Mouse (Mus musculus) forebrain, embryonic 10.5 days (tissue): ENCODE results near the gene Sipa1l3. TPM values are rescaled to one million over a fixed set of nuclear protein-coding genes. Genes with fewer than 3 reads are reported as not detected.

Source experiments
- DNase-seq: peaks from one replicate; pipeline ENCODE4 v3.0.0-alpha.2; 2017; ENCODE audit warnings: low spot score; ENCODE audit errors: extremely low spot score
- H3K27ac ChIP-seq: fragments of 300-500 bp; sonication (generic); 2 replicates; pipeline ENCODE4 v1.5.1; 2016; ENCODE audit warnings: mild to moderate bottlenecking
- H3K27me3 ChIP-seq: fragments of 300-500 bp; sonication (generic); 2 replicates; pipeline ENCODE4 v1.6.1; 2016; ENCODE audit warnings: mild to moderate bottlenecking; ENCODE audit not compliant: poor library complexity, severe bottlenecking
- H3K36me3 ChIP-seq: fragments of 300-500 bp; sonication (generic); replicated peaks from 2 replicates; pipeline ENCODE4 v1.6.1; 2016; ENCODE audit warnings: mild to moderate bottlenecking, moderate library complexity
- H3K4me1 ChIP-seq: fragments of 300-500 bp; sonication (generic); 2 replicates; pipeline ENCODE4 v1.6.1; 2016
- H3K4me3 ChIP-seq: fragments of 300-500 bp; sonication (generic); 2 replicates; pipeline ENCODE4 v1.5.1; 2016; ENCODE audit warnings: mild to moderate bottlenecking, moderate library complexity
- H3K9me3 ChIP-seq: fragments of 300-500 bp; sonication (generic); 2 replicates; pipeline ENCODE4 v1.6.1; 2016; ENCODE audit warnings: mild to moderate bottlenecking, moderate library complexity
- WGBS: fragments of 180-500 bp; shearing (Covaris S2); methylation state at CpG from one replicate; pipeline ENCODE4 v1.1.7; 2016; 5-methylcytosine and 5-hydroxymethylcytosine counted together
- polyA plus RNA-seq: library from polyadenylated mRNA; unstranded; fragments of >200 nt; fragmentation: Nextera tagmentation; extraction: Ambion mirVana; gene quantifications from 2 replicates; pipeline ENCODE4 v1.2.1, GENCODE M21; 2016

Sipa1l3 gene
- polyA plus RNA-seq, 1 experiment from 2014 or later = 12.4 TPM

DNA sequence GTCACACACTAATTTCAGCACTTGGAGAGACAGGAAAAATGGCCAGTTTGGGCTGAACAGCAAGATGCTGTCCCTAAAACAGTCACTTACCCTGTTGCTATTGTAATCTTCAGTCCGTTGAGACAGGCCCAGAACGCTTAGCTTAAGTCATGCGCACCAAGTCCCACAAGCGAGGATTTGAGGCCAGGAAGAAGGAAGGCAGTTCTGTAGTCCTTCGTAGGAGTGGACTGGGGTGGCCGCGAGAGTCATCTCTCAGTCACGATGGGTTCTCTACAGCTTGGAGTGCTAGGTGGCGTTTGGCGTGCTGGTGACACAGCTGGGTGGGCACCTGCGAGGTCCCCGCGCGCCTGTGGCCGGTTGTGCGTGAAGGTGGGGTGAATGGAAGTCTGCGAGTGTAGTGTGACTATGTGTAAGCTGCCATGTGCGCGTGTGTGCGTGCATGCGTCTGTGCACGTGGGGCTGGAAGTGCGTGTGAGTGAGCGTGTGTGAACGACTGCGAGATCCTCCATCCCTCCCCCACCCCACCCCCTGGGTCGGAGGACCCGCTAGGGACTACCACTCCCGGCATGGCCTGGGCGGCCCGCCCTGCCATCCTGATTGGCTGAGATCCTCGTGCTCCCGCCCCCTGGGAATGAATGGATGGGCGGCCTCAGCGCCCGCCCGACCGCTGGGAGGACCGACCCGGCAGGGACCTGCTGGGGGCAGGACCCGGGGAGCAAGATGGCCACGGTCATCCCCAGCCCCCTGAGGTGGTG lies 210.9 kb downstream of the Sipa1l3 start:
- Histone ChIP-seq H3K4me1 (peaks cover 78% of the 10 kb centered on the region), H3K27ac (peak overlapping the region; percentile 87), H3K36me3 (peaks cover 23% of the 10 kb centered on the region), H3K9me3 (no peaks in the 10 kb centered on the region), H3K27me3 (peaks cover 73% of the 10 kb centered on the region), H3K4me3 (peak overlapping the region; percentile 77)
- peak; percentile 90 for DNase-seq
- WGBS = 2% methylated on average over 42 of the region's 42 CpGs

DNA sequence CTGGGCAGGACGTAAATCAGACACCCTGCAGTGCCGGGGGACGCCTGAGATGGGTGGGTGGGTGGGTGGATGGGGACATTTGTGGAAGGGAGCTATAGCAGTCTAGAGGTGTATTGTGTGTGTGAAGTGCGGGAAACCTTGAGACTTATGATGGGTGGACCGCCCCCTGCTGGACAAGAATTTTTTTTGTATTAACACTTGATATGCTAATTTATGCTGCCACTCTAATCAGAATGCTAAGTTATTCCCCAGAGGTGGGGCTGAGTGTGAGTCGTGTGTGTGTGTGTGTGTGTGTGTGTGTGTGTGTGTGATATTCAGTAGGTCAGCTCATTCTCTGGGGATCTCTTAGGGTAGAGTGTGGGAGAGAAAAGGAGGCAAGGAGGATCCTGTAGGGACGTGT lies 211.8 kb downstream of the Sipa1l3 start:
- DNase-seq = peak; percentile 56
- H3K4me3 ChIP-seq = peak overlapping the region; percentile 77
- H3K27ac ChIP-seq = peak overlapping the region; percentile 89
- H3K9me3 ChIP-seq = no peaks in the 10 kb centered on the region
- 19% methylated on average over 7 of the region's 7 CpGs for WGBS
- peaks cover 14% of the 10 kb centered on the region for H3K36me3 ChIP-seq
- peaks cover 75% of the 10 kb centered on the region for H3K27me3 ChIP-seq
- H3K4me1 ChIP-seq = peaks cover 75% of the 10 kb centered on the region

DNA sequence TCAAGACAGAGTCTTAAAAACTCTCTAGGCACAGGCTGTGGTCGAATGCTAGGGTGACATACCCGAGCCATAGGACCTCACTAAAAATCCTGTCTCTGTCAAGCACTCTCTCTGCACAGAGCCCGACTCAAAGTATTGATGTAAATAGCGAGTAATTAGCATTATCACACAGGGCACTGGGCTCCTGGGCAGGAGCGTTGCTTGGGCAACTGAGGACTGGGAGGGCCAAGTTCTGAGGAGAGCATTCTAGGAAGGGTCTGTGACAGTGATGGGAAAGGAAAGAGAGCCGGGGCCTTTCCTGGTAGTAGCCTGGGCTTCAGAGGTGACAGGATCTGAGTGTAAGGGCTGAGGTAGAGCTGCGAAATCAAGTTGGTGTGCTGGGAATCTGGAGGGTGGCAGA lies 212.3 kb downstream of the Sipa1l3 start:
- Histone ChIP-seq H3K9me3 (no peaks in the 10 kb centered on the region), H3K4me1 (peaks cover 77% of the 10 kb centered on the region), H3K27ac (peak overlapping the region; percentile 89), H3K4me3 (peak overlapping the region; percentile 77), H3K36me3 (peaks cover 9% of the 10 kb centered on the region), H3K27me3 (peaks cover 70% of the 10 kb centered on the region)
- 31% methylated on average over 7 of the region's 7 CpGs for WGBS
- no peak for DNase-seq

DNA sequence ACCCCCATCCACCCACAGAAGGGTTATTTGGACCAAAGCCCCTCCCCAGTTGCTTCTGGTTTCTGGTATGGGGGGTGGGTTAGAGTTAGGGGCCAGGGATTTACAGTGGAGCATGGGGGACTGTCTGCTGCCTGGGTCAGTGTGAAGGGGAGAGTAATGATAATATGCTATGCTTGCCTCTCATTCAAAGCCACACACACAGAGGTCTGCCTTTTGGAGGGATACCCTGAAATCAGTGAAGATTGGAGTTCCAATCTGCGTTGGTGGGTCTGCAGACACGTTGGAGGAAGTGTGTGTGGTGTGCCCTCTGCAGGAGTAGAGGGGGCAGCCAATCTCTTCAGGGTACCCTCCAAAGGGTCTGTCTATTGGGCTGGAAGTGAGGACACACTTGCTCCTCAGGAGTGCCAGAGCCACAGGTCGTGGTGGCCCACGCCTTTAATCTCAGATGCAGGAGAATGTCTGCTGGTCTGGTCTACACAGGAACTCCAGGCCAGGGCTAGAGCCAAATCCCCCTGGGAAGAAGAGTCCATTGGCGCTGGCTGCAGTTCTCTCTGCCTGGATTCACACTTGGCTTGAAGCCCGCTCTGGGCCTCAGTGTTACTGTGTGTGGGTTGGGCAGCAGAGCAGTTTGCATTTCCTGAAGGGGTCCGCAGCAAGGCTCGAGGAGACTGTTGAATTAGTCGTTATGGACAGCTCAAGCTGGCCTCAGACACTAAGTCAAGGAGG lies 213.0 kb downstream of the Sipa1l3 start:
- Histone ChIP-seq H3K4me1 (peaks cover 76% of the 10 kb centered on the region), H3K27ac (peak overlapping the region; percentile 89), H3K27me3 (peaks cover 63% of the 10 kb centered on the region), H3K9me3 (no peaks in the 10 kb centered on the region), H3K4me3 (peak overlapping the region; percentile 77), H3K36me3 (peaks cover 2% of the 10 kb centered on the region)
- 15% methylated on average over 9 of the region's 9 CpGs for WGBS
- DNase-seq = peak; percentile 33

DNA sequence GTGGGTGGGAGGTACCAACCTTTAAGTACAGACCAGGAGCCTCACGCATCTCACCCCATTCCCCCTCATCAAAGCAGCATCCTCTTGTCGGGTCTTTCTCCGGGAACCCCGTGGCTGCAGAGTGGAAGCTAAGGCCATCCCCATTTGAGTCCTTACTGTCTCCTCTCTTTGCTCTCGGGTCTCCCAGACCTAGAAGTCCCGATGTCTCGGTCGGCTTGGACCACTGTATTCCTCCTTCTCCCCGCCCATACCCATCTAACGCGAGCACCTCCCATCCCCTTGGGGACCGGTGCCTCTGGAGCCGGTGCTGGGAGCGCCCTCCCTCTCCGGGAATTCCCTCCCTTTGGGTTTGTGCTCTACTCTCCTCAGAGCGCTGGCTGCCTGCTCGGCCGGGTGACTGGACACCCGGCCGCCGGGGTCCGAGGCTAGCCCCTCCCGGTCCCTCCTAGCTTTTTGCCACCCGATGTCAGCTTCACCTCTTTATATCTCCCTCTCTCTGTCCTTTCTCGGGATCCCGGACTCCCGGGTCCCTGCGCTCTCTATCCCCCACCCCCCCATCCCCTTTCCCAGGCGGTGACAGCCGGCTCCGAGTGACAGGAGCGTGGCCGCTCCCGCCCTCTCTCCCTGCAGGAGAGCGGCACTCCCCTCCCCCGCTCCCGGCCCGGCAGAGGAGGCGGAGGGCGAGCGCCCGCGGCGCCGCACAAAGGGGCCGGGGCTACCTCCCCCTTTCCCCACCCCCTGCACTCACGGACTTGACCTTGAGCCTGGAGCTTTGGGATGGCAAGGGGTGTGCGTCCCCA lies 213.8 kb downstream of the Sipa1l3 start:
- Histone ChIP-seq H3K36me3 (no peaks in the 10 kb centered on the region), H3K27ac (peak overlapping the region; percentile 89), H3K4me1 (peaks cover 70% of the 10 kb centered on the region), H3K9me3 (no peaks in the 10 kb centered on the region), H3K4me3 (peak overlapping the region; percentile 77), H3K27me3 (peaks cover 55% of the 10 kb centered on the region)
- under 1% methylated on average over 48 of the region's 48 CpGs for WGBS
- peak; percentile 64 for DNase-seq

DNA sequence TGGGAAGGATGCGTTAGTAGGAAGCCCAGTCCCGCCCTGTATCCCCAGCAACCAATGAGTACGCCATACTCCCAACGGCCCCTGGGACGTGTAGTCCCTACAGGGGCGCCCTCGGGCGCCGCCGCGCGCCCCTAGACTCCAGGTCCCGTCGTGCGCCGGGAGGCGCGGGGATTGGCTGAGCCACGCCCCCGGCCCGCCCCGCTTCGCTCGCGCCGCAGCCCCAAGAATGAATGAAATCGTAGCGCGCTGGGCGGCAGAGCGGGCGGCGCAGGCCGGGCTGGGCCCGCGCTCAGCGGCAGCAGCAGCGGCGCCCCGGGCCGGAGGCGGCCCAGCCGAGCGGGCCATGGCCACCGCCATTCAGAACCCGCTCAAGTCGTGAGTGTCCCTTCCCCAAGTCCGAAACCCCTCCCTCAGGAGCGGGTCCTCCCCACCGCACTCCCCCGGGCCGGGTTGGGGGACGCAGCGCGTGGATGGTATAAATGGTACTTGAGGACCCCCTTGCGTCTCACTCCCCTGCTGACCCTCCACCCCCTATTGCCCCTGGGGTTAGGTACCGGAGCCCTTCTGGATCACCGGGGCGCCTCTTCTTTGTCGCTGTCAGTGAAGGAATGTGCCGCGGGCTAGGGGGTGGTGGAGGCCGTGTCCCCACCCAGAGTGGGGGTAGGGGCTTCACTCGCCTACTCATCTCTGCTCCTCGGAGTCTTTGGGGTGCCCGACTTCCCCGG lies 214.5 kb downstream of the Sipa1l3 start, which contains the start of gene Dpf1:
Gene Dpf1 (plus strand): TSS at position 214 of the 725 bp plus-strand sequence.
- no peaks in the 10 kb centered on the region for H3K36me3 ChIP-seq
- under 1% methylated on average over 67 of the region's 67 CpGs for WGBS
- peak within 1 kb of the TSS; percentile 77 for H3K4me3 ChIP-seq
- H3K9me3 ChIP-seq = no peaks in the 10 kb centered on the region
- peak within 1 kb of the TSS; percentile 89 for H3K27ac ChIP-seq
- peaks cover 62% of the 10 kb centered on the region for H3K4me1 ChIP-seq
- H3K27me3 ChIP-seq = peaks cover 48% of the 10 kb centered on the region
- DNase-seq = peak; percentile 81

DNA sequence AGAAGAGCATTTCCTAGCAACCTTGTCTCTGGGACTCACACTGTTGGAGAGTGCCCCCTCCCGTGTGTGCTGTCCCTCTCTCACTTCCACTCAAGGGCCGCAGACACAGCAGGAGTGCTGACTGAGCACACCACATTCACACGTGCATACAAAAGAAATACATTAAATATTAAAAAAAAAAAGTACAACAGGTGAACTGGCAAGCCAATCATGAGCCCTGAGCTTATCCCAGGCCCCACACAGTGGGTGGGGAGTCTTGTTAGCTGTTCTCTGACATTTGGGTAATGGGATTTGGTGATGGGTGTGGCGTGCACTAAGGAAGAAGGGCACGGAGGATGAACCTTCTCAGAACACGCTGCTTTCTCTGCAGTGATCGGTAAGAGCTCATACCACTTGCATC lies 215.8 kb downstream of the Sipa1l3 start:
- H3K9me3 ChIP-seq = no peaks in the 10 kb centered on the region
- no peak for DNase-seq
- WGBS = 67% methylated on average over 7 of the region's 7 CpGs
- H3K27ac ChIP-seq = no peak overlapping the region
- H3K27me3 ChIP-seq = peaks cover 38% of the 10 kb centered on the region
- H3K4me1 ChIP-seq = peaks cover 50% of the 10 kb centered on the region
- H3K4me3 ChIP-seq = no peak overlapping the region
- no peaks in the 10 kb centered on the region for H3K36me3 ChIP-seq

DNA sequence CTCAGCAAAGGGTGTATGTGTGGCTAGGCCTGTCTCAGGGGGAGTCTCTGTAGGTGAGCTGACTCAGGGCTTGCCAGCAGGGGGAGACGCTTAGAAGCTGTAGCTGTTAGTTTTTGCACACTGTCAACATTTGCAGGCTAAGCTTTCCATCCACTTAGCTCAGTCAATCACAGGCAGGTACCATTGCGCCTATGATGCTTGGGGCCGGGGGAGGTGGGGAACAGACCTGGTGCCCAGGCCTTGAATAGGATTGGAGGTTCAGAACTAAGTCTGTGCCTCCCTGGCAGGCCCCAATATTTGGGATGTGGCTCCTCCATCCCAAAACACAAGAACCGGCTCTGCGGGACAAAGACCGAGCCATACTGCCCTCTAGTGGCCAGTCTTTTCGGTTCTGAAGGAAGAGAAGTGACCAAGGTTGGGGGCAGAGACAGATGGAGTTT lies 217.3 kb downstream of the Sipa1l3 start:
- 1% methylated on average over 7 of the region's 7 CpGs for WGBS
- Histone ChIP-seq H3K4me3 (peak overlapping the region; percentile 29), H3K27ac (peak overlapping the region; percentile 80), H3K4me1 (peaks cover 35% of the 10 kb centered on the region), H3K27me3 (peaks cover 28% of the 10 kb centered on the region), H3K36me3 (no peaks in the 10 kb centered on the region), H3K9me3 (no peaks in the 10 kb centered on the region)
- peak; percentile 82 for DNase-seq

DNA sequence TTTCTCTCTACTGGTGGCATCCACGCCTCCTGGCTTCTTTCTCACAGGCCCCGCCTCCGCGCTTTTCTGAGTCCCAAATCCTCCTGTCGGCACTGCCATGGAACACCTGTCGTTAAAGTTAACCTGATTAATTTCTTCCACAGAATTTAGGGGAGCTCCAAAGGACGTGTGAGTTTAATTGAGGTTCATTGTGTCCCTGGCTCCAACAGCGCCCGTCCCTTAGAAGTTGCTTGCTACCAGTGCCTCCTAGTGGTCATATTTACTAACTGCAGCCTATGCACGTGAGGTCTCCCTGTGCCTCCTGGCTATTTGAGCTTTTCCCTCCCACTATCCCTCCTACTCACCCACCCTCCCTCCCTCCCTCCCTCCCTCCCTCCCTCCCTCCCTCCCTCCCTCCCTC lies 221.4 kb downstream of the Sipa1l3 start:
- 14% methylated on average over 10 of the region's 10 CpGs for WGBS
- H3K36me3 ChIP-seq = no peaks in the 10 kb centered on the region
- DNase-seq = peak; percentile 68
- H3K27ac ChIP-seq = no peak overlapping the region
- H3K4me3 ChIP-seq = no peak overlapping the region
- peaks cover 27% of the 10 kb centered on the region for H3K4me1 ChIP-seq
- peaks cover 22% of the 10 kb centered on the region for H3K27me3 ChIP-seq
- no peaks in the 10 kb centered on the region for H3K9me3 ChIP-seq

DNA sequence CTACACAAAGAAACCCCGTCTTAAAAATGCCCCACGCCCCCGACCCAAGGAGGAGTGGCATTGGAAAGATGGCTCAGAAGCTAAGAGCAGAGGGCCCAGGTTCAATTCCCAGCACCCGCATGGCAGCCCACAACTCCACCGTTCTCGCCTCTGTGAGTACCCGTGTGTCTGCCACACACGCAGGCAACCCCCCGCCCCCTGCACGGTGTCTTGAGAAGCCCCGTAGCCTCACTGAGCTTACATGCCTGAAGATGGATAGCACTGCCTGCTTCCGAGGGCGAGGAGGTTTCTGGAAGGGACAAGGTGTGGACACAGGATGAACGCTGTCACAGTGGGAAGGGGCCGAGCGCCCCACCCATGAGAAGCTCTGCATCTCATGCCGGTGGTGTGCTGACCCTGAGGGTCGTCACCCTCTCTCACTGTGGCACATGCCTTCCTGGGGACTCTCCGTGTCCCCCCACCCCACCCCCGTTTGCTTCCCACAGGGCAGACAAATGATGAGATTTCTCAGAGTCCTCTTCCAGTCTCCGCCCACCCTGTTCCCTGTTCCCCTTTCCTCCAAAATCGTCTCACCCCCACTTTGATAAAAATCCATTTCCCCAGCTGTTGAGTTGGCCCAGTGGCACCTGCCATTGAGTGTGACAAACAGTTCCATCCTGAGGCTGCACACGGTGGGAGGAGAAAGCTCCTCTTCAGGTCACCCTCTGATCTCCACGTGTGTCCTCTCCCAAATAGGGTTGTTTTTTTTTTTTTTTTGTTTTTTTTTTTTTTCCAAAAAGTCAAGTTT lies 222.4 kb downstream of the Sipa1l3 start:
- Histone ChIP-seq H3K36me3 (no peaks in the 10 kb centered on the region), H3K27ac (0 out of 2 replicates have a peak overlapping the region, but pooled peaks have one; percentile 15), H3K27me3 (peaks cover 25% of the 10 kb centered on the region), H3K4me3 (no peak overlapping the region), H3K4me1 (peaks cover 34% of the 10 kb centered on the region), H3K9me3 (no peaks in the 10 kb centered on the region)
- WGBS = 87% methylated on average over 24 of the region's 24 CpGs
- no peak for DNase-seq

DNA sequence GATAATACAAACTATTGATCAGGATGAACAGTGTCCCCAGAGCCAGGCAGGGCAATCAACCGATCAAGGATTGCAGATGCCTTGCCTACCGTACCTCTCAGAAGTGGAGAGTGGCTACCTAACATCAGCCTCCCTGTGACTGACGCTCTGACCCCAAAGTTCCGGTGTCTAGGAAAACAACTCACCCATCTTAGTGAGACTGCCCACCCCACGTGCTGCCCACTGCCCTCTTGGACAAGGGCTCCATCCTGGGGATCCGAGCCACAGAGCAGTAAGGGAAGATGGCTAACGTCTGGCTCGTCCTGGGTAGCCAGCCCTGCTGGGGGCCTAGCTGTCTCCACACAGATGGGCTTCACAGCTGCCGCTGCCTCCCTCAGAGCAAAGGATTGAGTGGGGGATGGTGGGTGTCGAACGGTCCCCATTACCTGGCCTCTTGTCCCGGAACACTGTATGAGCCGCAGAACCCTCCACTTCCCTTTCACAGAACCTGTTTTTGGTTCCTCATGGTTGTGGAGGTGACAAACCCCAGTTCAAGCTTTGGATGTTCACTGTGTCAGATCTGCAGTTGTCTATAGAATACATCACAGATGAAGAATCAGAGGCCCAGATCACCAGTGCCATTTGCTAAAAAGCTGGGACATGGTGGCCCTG lies 224.2 kb downstream of the Sipa1l3 start:
- no peak for DNase-seq
- Histone ChIP-seq H3K36me3 (no peaks in the 10 kb centered on the region), H3K27ac (peak overlapping the region; percentile 84), H3K4me1 (peaks cover 47% of the 10 kb centered on the region), H3K9me3 (no peaks in the 10 kb centered on the region), H3K27me3 (peaks cover 43% of the 10 kb centered on the region), H3K4me3 (no peak overlapping the region)
- 75% methylated on average over 13 of the region's 13 CpGs for WGBS
